Mouse (Mus musculus) hindbrain, embryonic 11.5 days (tissue): ENCODE data around the gene Ifngr2. TPM values are rescaled to one million over a fixed set of nuclear protein-coding genes. Genes with fewer than 3 reads are reported as not detected.

ENCODE experiments used
- ATAC-seq: fragments of 200-750 bp; cut with Nextera tagmentation; 2 replicates; pipeline ENCODE4 v1.8.0; 2017; ENCODE audit warnings: mild to moderate bottlenecking, moderate TSS enrichment, moderate library complexity; ENCODE audit not compliant: low FRiP score
- DNase-seq: peaks from one replicate; pipeline ENCODE4 v3.0.0-alpha.2; 2015; ENCODE audit warnings: low spot score
- H3K27ac ChIP-seq: fragments of 300-500 bp; sonication (generic); 2 replicates; pipeline ENCODE4 v1.5.1; 2014; ENCODE audit warnings: mild to moderate bottlenecking, low read depth, low read length
- H3K27me3 ChIP-seq: fragments of 300-500 bp; sonication (generic); 2 replicates; pipeline ENCODE4 v1.6.1; 2014; ENCODE audit warnings: mild to moderate bottlenecking, low read length, moderate library complexity, mixed read lengths; ENCODE audit not compliant: control insufficient read depth, insufficient read depth
- H3K36me3 ChIP-seq: fragments of 300-500 bp; sonication (generic); 2 replicates; pipeline ENCODE4 v1.6.1; 2014; ENCODE audit warnings: mild to moderate bottlenecking, low read length, moderate library complexity, mixed read lengths; ENCODE audit not compliant: control insufficient read depth, insufficient read depth
- H3K4me1 ChIP-seq: fragments of 300-500 bp; sonication (generic); replicated peaks from 2 replicates; pipeline ENCODE4 v1.6.1; 2014; ENCODE audit warnings: low read length, mixed read lengths; ENCODE audit not compliant: control insufficient read depth, insufficient read depth
- H3K4me2 ChIP-seq: fragments of 300-500 bp; sonication (generic); replicated peaks from 2 replicates; pipeline ENCODE4 v1.6.1; 2014; ENCODE audit warnings: mild to moderate bottlenecking, low read depth, low read length
- H3K4me3 ChIP-seq: fragments of 300-500 bp; sonication (generic); 2 replicates; pipeline ENCODE4 v1.5.1; 2014; ENCODE audit warnings: low read depth, low read length
- H3K9ac ChIP-seq: fragments of 300-500 bp; sonication (generic); 2 replicates; pipeline ENCODE4 v1.6.1; 2014; ENCODE audit warnings: low read depth, low read length
- H3K9me3 ChIP-seq: fragments of 300-500 bp; sonication (generic); 2 replicates; pipeline ENCODE4 v1.6.1; 2016; ENCODE audit warnings: low read length; ENCODE audit not compliant: control insufficient read depth
- WGBS: fragments of 180-500 bp; shearing (Covaris S2); extraction: QIAGEN DNeasy Blood & Tissue Kit; methylation state at CpG from one replicate; pipeline ENCODE4 v1.1.7; 2014; 5-methylcytosine and 5-hydroxymethylcytosine counted together
- polyA plus RNA-seq: library from polyadenylated mRNA; unstranded; fragments of >200 nt; fragmentation: Nextera tagmentation; extraction: Ambion mirVana; gene quantifications from 2 replicates; pipeline ENCODE4 v1.2.1, GENCODE M21; 2014

Gene Ifngr2
- polyA plus RNA-seq, 1 experiment from 2014 or later = 35.1 TPM

GRCm38 (mm10) chr16:91553625-91554024, 6.8 kb downstream of the Ifngr2 start:
- Histone ChIP-seq H3K27ac (no peak overlapping the region), H3K4me3 (no peak overlapping the region), H3K27me3 (no peaks in the 10 kb centered on the region), H3K4me1 (no peaks in the 10 kb centered on the region; the same call in 1 of the 2 replicates), H3K36me3 (no peaks in the 10 kb centered on the region), H3K4me2 (no peak overlapping the region), H3K9ac (no peak overlapping the region; the same call in 1 of the 2 replicates), H3K9me3 (no peaks in the 10 kb centered on the region)
- no peak for ATAC-seq
- DNase-seq = no peak
- 64% methylated on average over 12 of the region's 12 CpGs for WGBS

- Histone ChIP-seq H3K4me3 (no peak overlapping the region), H3K4me2 (no peak overlapping the region), H3K9ac (no peak overlapping the region), H3K27me3 (no peaks in the 10 kb centered on the region), H3K4me1 (no peaks in the 10 kb centered on the region), H3K9me3 (no peaks in the 10 kb centered on the region), H3K36me3 (no peaks in the 10 kb centered on the region), H3K27ac (no peak overlapping the region)
- DNase-seq (no peak), ATAC-seq (no peak)
- 87% methylated on average over 8 of the region's 8 CpGs for WGBS
Measured at GRCm38 (mm10) chr16:91555017-91555605, 8.2 kb downstream of the Ifngr2 start.

DNA sequence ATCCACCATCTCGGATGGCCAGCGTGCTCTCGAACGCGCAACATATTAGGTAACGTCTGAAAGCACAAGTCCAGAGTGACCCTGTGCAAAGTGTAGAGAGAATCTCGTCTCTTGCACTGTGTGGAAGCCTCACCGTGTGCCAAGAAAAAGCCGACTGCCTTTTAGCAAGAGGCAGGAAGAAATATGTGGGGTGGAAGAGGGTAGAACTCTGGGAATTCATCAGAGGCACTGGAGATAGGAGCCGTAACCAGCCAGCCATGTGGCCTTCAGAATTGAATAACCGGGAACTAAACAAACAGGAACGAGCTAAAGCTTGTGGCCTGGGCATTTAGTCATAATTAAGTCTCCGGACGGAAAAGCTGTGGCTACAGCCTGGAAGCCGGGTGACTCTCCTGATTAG, 9.8 kb downstream of the Ifngr2 start:
- no peak overlapping the region for H3K4me3 ChIP-seq
- WGBS = 83% methylated on average over 15 of the region's 15 CpGs

DNA sequence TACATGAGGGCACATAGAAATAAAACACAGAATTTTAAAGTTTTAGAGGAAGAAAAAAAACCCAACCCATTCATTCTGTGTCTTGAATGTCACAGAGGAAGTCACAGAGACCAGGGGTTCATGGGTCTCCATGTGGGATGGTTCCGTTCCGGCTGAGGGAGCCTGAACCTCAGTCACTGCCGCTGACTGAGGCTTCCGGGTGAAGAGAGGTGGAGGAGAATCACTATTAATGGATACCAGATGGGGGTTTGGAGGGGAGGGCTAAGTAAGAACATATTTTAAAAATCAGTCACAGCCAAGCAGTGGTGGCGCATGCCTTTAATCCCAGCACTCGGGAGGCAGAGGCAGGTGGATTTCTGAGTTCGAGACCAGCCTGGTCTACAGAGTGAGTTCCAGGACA, 10.3 kb downstream of the Ifngr2 start:
- H3K27me3 ChIP-seq = no peaks in the 10 kb centered on the region
- no peaks in the 10 kb centered on the region for H3K36me3 ChIP-seq
- DNase-seq (no peak), ATAC-seq (no peak)
- H3K9ac ChIP-seq = no peak overlapping the region
- no peaks in the 10 kb centered on the region for H3K9me3 ChIP-seq
- no peak overlapping the region for H3K4me2 ChIP-seq
- 82% methylated on average over 7 of the region's 7 CpGs for WGBS
- no peak overlapping the region for H3K4me3 ChIP-seq
- no peak overlapping the region for H3K27ac ChIP-seq
- no peaks in the 10 kb centered on the region for H3K4me1 ChIP-seq

More for the DNA sequence above, 9.8 kb downstream of the Ifngr2 start:
- Histone ChIP-seq H3K9ac (no peak overlapping the region), H3K9me3 (no peaks in the 10 kb centered on the region), H3K27me3 (no peaks in the 10 kb centered on the region), H3K4me2 (no peak overlapping the region), H3K36me3 (no peaks in the 10 kb centered on the region), H3K4me1 (no peaks in the 10 kb centered on the region), H3K27ac (no peak overlapping the region)
- no peak for ATAC-seq
- no peak for DNase-seq

GRCm38 (mm10) chr16:91557693-91558092, 10.8 kb downstream of the Ifngr2 start:
- H3K4me3 ChIP-seq = no peak overlapping the region
- no peaks in the 10 kb centered on the region for H3K27me3 ChIP-seq
- H3K4me1 ChIP-seq = no peaks in the 10 kb centered on the region
- ATAC-seq = no peak
- H3K9ac ChIP-seq = no peak overlapping the region
- no peak overlapping the region for H3K27ac ChIP-seq
- H3K4me2 ChIP-seq = no peak overlapping the region
- no peaks in the 10 kb centered on the region for H3K9me3 ChIP-seq
- DNase-seq = no peak
- H3K36me3 ChIP-seq = no peaks in the 10 kb centered on the region
- 92% methylated on average over 15 of the region's 15 CpGs for WGBS

- no peaks in the 10 kb centered on the region for H3K4me1 ChIP-seq
- H3K36me3 ChIP-seq = no peaks in the 10 kb centered on the region
- H3K9ac ChIP-seq = no peak overlapping the region
- H3K27me3 ChIP-seq = no peaks in the 10 kb centered on the region
- H3K4me2 ChIP-seq = 0 out of 2 replicates have a peak overlapping the region, but pooled peaks have one; percentile 14
- H3K27ac ChIP-seq = no peak overlapping the region
- no peaks in the 10 kb centered on the region for H3K9me3 ChIP-seq
- no peak overlapping the region for H3K4me3 ChIP-seq
- WGBS = 59% methylated on average over 9 of the region's 9 CpGs
- peak; percentile 38; the same call in 1 of the 2 replicates for ATAC-seq
- DNase-seq = peak; percentile 52
Measured at GRCm38 (mm10) chr16:91561099-91561498, 14.2 kb downstream of the Ifngr2 start.

DNA sequence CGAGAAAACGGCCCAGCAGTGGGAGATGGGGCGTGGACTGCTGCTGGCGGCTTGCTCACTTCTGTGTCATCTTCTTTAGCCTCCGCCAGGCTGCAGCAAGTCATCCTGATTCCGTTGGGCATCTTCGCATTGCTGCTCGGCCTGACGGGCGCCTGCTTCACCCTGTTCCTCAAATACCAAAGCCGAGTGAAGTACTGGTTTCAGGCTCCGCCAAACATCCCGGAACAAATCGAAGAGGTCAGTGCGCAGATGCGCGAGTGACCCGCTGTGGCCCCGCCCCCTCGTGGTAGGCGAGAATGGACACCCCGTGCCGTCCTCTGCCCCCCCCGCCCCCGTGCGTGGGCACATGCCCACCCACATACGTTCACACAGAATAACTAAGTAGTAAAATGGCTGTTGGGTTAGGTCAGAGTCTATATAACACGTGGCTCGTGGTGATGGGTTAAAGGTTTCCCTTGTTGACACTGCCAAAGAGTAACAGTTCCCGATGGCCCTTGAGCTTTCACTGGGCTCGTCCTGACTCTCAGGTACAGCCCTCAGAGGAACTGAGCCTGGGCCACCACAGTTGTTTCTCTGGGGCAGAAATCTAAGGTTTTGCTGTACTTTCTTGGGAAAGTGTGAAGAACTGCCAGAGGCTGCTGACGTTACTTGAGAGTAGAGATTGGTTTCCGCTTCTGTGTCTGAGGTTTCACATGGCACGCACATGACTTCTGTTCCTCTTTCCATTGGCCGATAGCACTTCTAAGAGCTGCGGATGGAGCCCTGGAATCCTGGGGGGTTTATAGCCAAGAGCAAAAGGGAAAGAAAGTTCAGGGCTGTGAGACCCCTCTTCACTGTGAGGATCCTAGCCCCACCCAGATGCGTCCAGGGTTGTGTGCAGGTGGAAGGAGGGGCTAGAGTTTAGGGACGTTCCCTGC, 14.9 kb downstream of the Ifngr2 start:
- Histone ChIP-seq H3K36me3 (no peaks in the 10 kb centered on the region), H3K4me1 (no peaks in the 10 kb centered on the region), H3K27ac (no peak overlapping the region), H3K9ac (no peak overlapping the region), H3K4me2 (peak overlapping the region; percentile 14; the same call in 1 of the 2 replicates), H3K4me3 (no peak overlapping the region), H3K27me3 (no peaks in the 10 kb centered on the region), H3K9me3 (no peaks in the 10 kb centered on the region)
- DNase-seq = no peak
- 69% methylated on average over 38 of the region's 38 CpGs for WGBS
- no peak for ATAC-seq

DNA sequence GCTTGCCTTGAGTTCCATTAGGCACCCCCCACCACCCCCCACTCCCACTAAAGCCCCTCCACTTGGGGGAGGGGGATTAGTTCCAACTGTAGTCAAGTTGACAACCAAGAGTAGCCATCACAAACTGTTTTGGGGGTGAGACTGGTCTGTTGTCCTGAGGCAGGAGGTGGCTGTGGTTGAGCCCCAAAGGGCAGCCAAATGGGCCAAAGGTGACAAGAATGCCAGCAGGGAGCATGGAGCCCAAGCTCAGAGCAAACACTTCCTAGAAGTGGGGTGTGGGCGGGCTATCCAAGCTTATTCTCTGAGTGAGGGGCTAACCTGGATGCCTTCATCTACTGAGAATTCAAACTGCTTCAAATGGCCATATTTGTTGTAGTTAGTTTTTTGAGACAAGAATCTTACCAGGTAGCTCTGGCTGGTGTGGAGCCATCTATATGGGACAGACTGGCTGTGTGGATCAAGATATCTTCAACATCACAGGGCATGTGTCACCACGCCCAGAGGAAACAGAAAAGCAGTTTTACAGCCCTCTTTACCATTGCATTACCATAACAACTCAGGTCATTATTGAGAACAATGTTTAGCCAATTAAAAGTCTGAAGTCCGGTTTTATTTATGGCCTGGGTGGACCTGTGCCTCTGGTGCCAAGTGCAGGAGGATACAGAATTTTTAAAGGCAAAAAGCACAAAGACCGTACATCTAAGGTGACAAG, 17.9 kb downstream of the Ifngr2 start:
- 87% methylated on average over 4 of the region's 4 CpGs for WGBS
- Histone ChIP-seq H3K9ac (no peak overlapping the region), H3K36me3 (no peaks in the 10 kb centered on the region), H3K4me3 (no peak overlapping the region), H3K4me1 (no peaks in the 10 kb centered on the region), H3K27ac (no peak overlapping the region), H3K9me3 (no peaks in the 10 kb centered on the region), H3K4me2 (no peak overlapping the region), H3K27me3 (no peaks in the 10 kb centered on the region)
- ATAC-seq (no peak), DNase-seq (no peak)
